Mouse (Mus musculus) testis, adult 2 months (tissue): Measurements from ENCODE around the gene Zfp715. TPM values are rescaled to one million over a fixed set of nuclear protein-coding genes. Genes with fewer than 3 reads are reported as not detected.
"Not testable (repeated sequence)": the region's sequence is repeated elsewhere in the genome, so short reads cannot be mapped to it uniquely, and the experiment has no call there.

ENCODE experiments used
- H3K27ac ChIP-seq: fragments of 200-500 bp; 2 replicates; pipeline ENCODE4 v1.5.1; 2012; ENCODE audit warnings: low read depth, low read length; ENCODE audit not compliant: control insufficient read depth, insufficient read depth
- H3K27me3 ChIP-seq: fragments of 200-500 bp; 2 replicates; pipeline ENCODE4 v1.6.1; 2012; ENCODE audit warnings: mild to moderate bottlenecking, low read length, moderate library complexity; ENCODE audit not compliant: control insufficient read depth, insufficient read depth
- H3K36me3 ChIP-seq: fragments of 200-500 bp; 2 replicates; pipeline ENCODE4 v1.6.1; 2012; ENCODE audit warnings: mild to moderate bottlenecking, low read length; ENCODE audit not compliant: control insufficient read depth, insufficient read depth
- H3K4me1 ChIP-seq: fragments of 200-500 bp; 2 replicates; pipeline ENCODE4 v1.6.1; 2012; ENCODE audit warnings: low read length; ENCODE audit not compliant: control insufficient read depth, insufficient read depth
- H3K4me3 ChIP-seq: fragments of 200-500 bp; 2 replicates; pipeline ENCODE4 v1.5.1; 2012; ENCODE audit warnings: low read depth, mild to moderate bottlenecking, low read length, moderate library complexity, mixed read lengths; ENCODE audit not compliant: control insufficient read depth
- CTCF ChIP-seq: fragments of 200-500 bp; IDR thresholded peaks from 2 replicates; pipeline ENCODE4 v1.5.1; 2012; ENCODE audit warnings: low read depth, mild to moderate bottlenecking, inconsistent platforms, low read length, moderate library complexity; ENCODE audit not compliant: control insufficient read depth, insufficient read depth, insufficient replicate concordance
- POLR2A ChIP-seq: fragments of 200-500 bp; IDR thresholded peaks from 2 replicates; pipeline ENCODE4 v1.6.1; 2012; ENCODE audit warnings: low read depth, mild to moderate bottlenecking, inconsistent platforms, low read length, moderate library complexity; ENCODE audit not compliant: control insufficient read depth
- polyA plus RNA-seq: library from polyadenylated mRNA; depleted of rRNA; stranded (reverse); fragments of >200 nt; gene quantifications from 2 replicates; pipeline ENCODE4 v1.2.3, GENCODE M21; 2012

The Zfp715 gene
- polyA plus RNA-seq, 1 experiment, result 6.7 TPM

- Histone ChIP-seq H3K4me1 (peaks cover 4% of the 10 kb centered on the region), H3K4me3 (no peak within 1 kb of the TSS), H3K27ac (no peak within 1 kb of the TSS), H3K27me3 (no peaks in the 10 kb centered on the region), H3K36me3 (no peaks in the 10 kb centered on the region)
- no peak for TF ChIP-seq CTCF
- TF ChIP-seq POLR2A, result no peak
These were observed 38.1 kb upstream of the Zfp715 start, which contains the start of gene Siglecf for GRCm38 (mm10) chr7:43351154-43351553. Gene Siglecf, plus strand, starts transcription at chr7:43351341.

- not testable (repeated sequence) for H3K27ac ChIP-seq, H3K4me3 ChIP-seq, H3K27me3 ChIP-seq, H3K4me1 ChIP-seq, H3K36me3 ChIP-seq
These were observed 36.5 kb upstream of the Zfp715 start for GRCm38 (mm10) chr7:43349623-43350022.

GRCm38 (mm10) chr7:43346571-43346970, 33.5 kb upstream of the Zfp715 start:
- Histone ChIP-seq H3K27ac (no peak overlapping the region), H3K4me3 (no peak overlapping the region), H3K4me1 (no peaks in the 10 kb centered on the region), H3K27me3 (no peaks in the 10 kb centered on the region), H3K36me3 (no peaks in the 10 kb centered on the region)
- TF ChIP-seq CTCF (no peak), POLR2A (no peak)

GRCm38 (mm10) chr7:43346148-43346547, 33.1 kb upstream of the Zfp715 start:
- Histone ChIP-seq H3K36me3 (no peaks in the 10 kb centered on the region), H3K4me3 (no peak overlapping the region), H3K27ac (no peak overlapping the region), H3K4me1 (no peaks in the 10 kb centered on the region), H3K27me3 (no peaks in the 10 kb centered on the region)
- no peak for TF ChIP-seq CTCF
- no peak for TF ChIP-seq POLR2A

GRCm38 (mm10) chr7:43344491-43344890, 31.4 kb upstream of the Zfp715 start:
- Histone ChIP-seq H3K4me1 (no peaks in the 10 kb centered on the region), H3K36me3 (no peaks in the 10 kb centered on the region), H3K27ac (no peak overlapping the region), H3K4me3 (no peak overlapping the region), H3K27me3 (no peaks in the 10 kb centered on the region)
- TF ChIP-seq POLR2A (no peak), CTCF (no peak)

GRCm38 (mm10) chr7:43344020-43344419, 30.9 kb upstream of the Zfp715 start:
- no peak overlapping the region for H3K27ac ChIP-seq
- H3K27me3 ChIP-seq, result no peaks in the 10 kb centered on the region
- no peaks in the 10 kb centered on the region for H3K4me1 ChIP-seq
- no peak overlapping the region for H3K4me3 ChIP-seq
- TF ChIP-seq POLR2A (no peak), CTCF (no peak)
- H3K36me3 ChIP-seq, result no peaks in the 10 kb centered on the region

- Histone ChIP-seq H3K4me1 (no peaks in the 10 kb centered on the region), H3K27ac (no peak overlapping the region), H3K4me3 (no peak overlapping the region), H3K27me3 (no peaks in the 10 kb centered on the region), H3K36me3 (no peaks in the 10 kb centered on the region)
- TF ChIP-seq POLR2A (no peak), CTCF (no peak)
These were observed 30.1 kb upstream of the Zfp715 start for GRCm38 (mm10) chr7:43343191-43343590.

- Histone ChIP-seq H3K27me3 (no peaks in the 10 kb centered on the region), H3K27ac (no peak overlapping the region), H3K36me3 (no peaks in the 10 kb centered on the region), H3K4me1 (no peaks in the 10 kb centered on the region), H3K4me3 (no peak overlapping the region)
- TF ChIP-seq CTCF (no peak), POLR2A (no peak)
These were observed 27.7 kb upstream of the Zfp715 start for GRCm38 (mm10) chr7:43340771-43341170.
